Mouse (Mus musculus) CH12.LX (cell line): ENCODE measurements around the gene Fosl1. TPM values are rescaled to one million over a fixed set of nuclear protein-coding genes. Genes with fewer than 3 reads are reported as not detected.

Experiments
- DNase-seq: peaks from one replicate; pipeline ENCODE4 v3.0.0-alpha.2; 2013; ENCODE audit errors: extremely low read depth
- H3K27ac ChIP-seq: 2 replicates; pipeline ENCODE4 v1.5.1; 2012; ENCODE audit warnings: low read depth, mild to moderate bottlenecking, control low read depth, moderate library complexity; ENCODE audit not compliant: insufficient read depth
- H3K27me3 ChIP-seq: replicated peaks from 2 replicates; pipeline ENCODE3; 2012; ENCODE audit warnings: inconsistent platforms
- H3K36me3 ChIP-seq, 2 experiments: replicated peaks in 1 of 2; 2 replicates each; pipeline versions ENCODE3 to v1.6.1; 2012; ENCODE audit warnings: inconsistent platforms in 1 of 2, low read length in 1 of 2, mild to moderate bottlenecking in 1 of 2, mixed read lengths in 1 of 2, moderate library complexity in 1 of 2; ENCODE audit not compliant: control insufficient read depth in 1 of 2, insufficient read depth in 1 of 2
- H3K4me1 ChIP-seq, 2 experiments: 2 replicates each; pipeline ENCODE4 v1.6.1; 2012; ENCODE audit warnings: inconsistent platforms in 1 of 2, moderate library complexity in 1 of 2; ENCODE audit not compliant: insufficient read depth in 2 of 2, control insufficient read depth in 1 of 2
- H3K4me2 ChIP-seq: 2 replicates; pipeline ENCODE4 v1.6.1; 2012; ENCODE audit warnings: low read depth, mild to moderate bottlenecking, control low read depth; ENCODE audit not compliant: poor library complexity, insufficient read depth, severe bottlenecking
- H3K4me3 ChIP-seq, 3 experiments: fragments of 150-350 bp in 1 of 3; sonication (generic) in 1 of 3; replicated peaks in 1 of 3; 2 replicates each; pipeline versions ENCODE3 to v1.5.1; 2011 to 2012; ENCODE audit warnings: low read depth in 2 of 3, low read length in 2 of 3, mild to moderate bottlenecking in 2 of 3, moderate library complexity in 2 of 3, control low read depth in 1 of 3, improper control_type of control experiment in 1 of 3, inconsistent platforms in 1 of 3, mixed read lengths in 1 of 3; ENCODE audit not compliant: poor library complexity in 1 of 3
- H3K79me2 ChIP-seq: replicated peaks from 2 replicates; pipeline ENCODE4 v1.6.1; 2012; ENCODE audit warnings: mild to moderate bottlenecking, moderate library complexity; ENCODE audit not compliant: control insufficient read depth, poor library complexity, insufficient read depth, severe bottlenecking; ENCODE audit errors: extremely low read depth
- H3K9ac ChIP-seq: 2 replicates; pipeline ENCODE4 v1.6.1; 2012; ENCODE audit warnings: low read depth, mild to moderate bottlenecking, control low read depth, moderate library complexity; ENCODE audit not compliant: insufficient read depth
- H3K9me3 ChIP-seq: replicated peaks from 2 replicates; pipeline ENCODE3; 2012; ENCODE audit warnings: low read length, inconsistent platforms, mixed read lengths
- BHLHE40 ChIP-seq: IDR thresholded peaks from 2 replicates; pipeline ENCODE4 v1.6.1; 2011; ENCODE audit warnings: mild to moderate bottlenecking, low read depth, low read length, improper control_type of control experiment
- CHD1 ChIP-seq: IDR thresholded peaks from 2 replicates; pipeline ENCODE4 v1.6.1; 2012; ENCODE audit warnings: low read depth, low read length, improper control_type of control experiment, inconsistent platforms
- CHD2 ChIP-seq: IDR thresholded peaks from 2 replicates; pipeline ENCODE4 v1.6.1; 2011; ENCODE audit warnings: low read length, improper control_type of control experiment
- CTCF ChIP-seq, 2 experiments: IDR thresholded peaks in 1 of 2; conservative IDR thresholded peaks in 1 of 2; 2 replicates each; pipeline ENCODE4 v1.5.1; 2011 to 2012; ENCODE audit warnings: low read depth in 2 of 2, low read length in 2 of 2, improper control_type of control experiment in 1 of 2, inconsistent platforms in 1 of 2, mild to moderate bottlenecking in 1 of 2, moderate library complexity in 1 of 2
- ELF1 ChIP-seq: IDR thresholded peaks from 2 replicates; pipeline ENCODE4 v1.6.1; 2014; ENCODE audit warnings: low read depth, mild to moderate bottlenecking, inconsistent platforms, low read length, improper control_type of control experiment
- EP300 ChIP-seq: IDR thresholded peaks from 2 replicates; pipeline ENCODE4 v1.6.1; 2011; ENCODE audit warnings: low read length, improper control_type of control experiment
- ETS1 ChIP-seq: conservative IDR thresholded peaks from 2 replicates; pipeline ENCODE4 v1.6.1; 2012; ENCODE audit warnings: low read depth, mild to moderate bottlenecking, inconsistent platforms, low read length, improper control_type of control experiment, moderate library complexity
- HCFC1 ChIP-seq: IDR thresholded peaks from 2 replicates; pipeline ENCODE4 v1.6.1; 2012; ENCODE audit warnings: low read depth, mild to moderate bottlenecking, inconsistent platforms, low read length, improper control_type of control experiment
- IRF4 ChIP-seq: IDR thresholded peaks from 2 replicates; pipeline ENCODE4 v1.6.1; 2014; ENCODE audit warnings: low read depth, mild to moderate bottlenecking, inconsistent platforms, low read length, improper control_type of control experiment
- JUN ChIP-seq: IDR thresholded peaks from 2 replicates; pipeline ENCODE4 v1.6.1; 2011; ENCODE audit warnings: low read depth, mild to moderate bottlenecking, low read length, improper control_type of control experiment, moderate library complexity; ENCODE audit not compliant: insufficient read depth
- JUND ChIP-seq: conservative IDR thresholded peaks from 2 replicates; pipeline ENCODE4 v1.6.1; 2011; ENCODE audit warnings: low read depth, low read length, improper control_type of control experiment
- MAX ChIP-seq: IDR thresholded peaks from 2 replicates; pipeline ENCODE4 v1.6.1; 2011; ENCODE audit warnings: low read length, improper control_type of control experiment
- MAZ ChIP-seq: IDR thresholded peaks from 2 replicates; pipeline ENCODE4 v1.6.1; 2012; ENCODE audit warnings: low read depth, mild to moderate bottlenecking, inconsistent platforms, low read length, improper control_type of control experiment, moderate library complexity
- MEF2A ChIP-seq: IDR thresholded peaks from 2 replicates; pipeline ENCODE4 v1.6.1; 2014; ENCODE audit warnings: low read depth, mild to moderate bottlenecking, inconsistent platforms, low read length, improper control_type of control experiment, borderline replicate concordance
- MXI1 ChIP-seq: IDR thresholded peaks from 2 replicates; pipeline ENCODE4 v1.6.1; 2011; ENCODE audit warnings: mild to moderate bottlenecking, low read depth, low read length, improper control_type of control experiment
- MYC ChIP-seq: IDR thresholded peaks from 2 replicates; pipeline ENCODE4 v1.6.1; 2011; ENCODE audit warnings: low read depth, mild to moderate bottlenecking, improper control_type of control experiment, low read length
- POLR2A ChIP-seq: IDR thresholded peaks from 2 replicates; pipeline ENCODE4 v1.6.1; 2011; ENCODE audit warnings: low read depth, mild to moderate bottlenecking, improper control_type of control experiment, low read length
- POLR2AphosphoS2 ChIP-seq: IDR thresholded peaks from 2 replicates; pipeline ENCODE4 v1.6.1; 2011; ENCODE audit warnings: low read depth, low read length, improper control_type of control experiment
- RCOR1 ChIP-seq: conservative IDR thresholded peaks from 2 replicates; pipeline ENCODE4 v1.6.1; 2012; ENCODE audit warnings: low read depth, mild to moderate bottlenecking, inconsistent platforms, low read length, improper control_type of control experiment
- SIN3A ChIP-seq: IDR thresholded peaks from 2 replicates; pipeline ENCODE4 v1.6.1; 2012; ENCODE audit warnings: low read length, improper control_type of control experiment, inconsistent platforms
- SMC3 ChIP-seq: IDR thresholded peaks from 2 replicates; pipeline ENCODE4 v1.6.1; 2011; ENCODE audit warnings: low read depth, low read length, improper control_type of control experiment
- TCF12 ChIP-seq: IDR thresholded peaks from 2 replicates; pipeline ENCODE4 v1.6.1; 2014; ENCODE audit warnings: low read depth, mild to moderate bottlenecking, inconsistent platforms, low read length, improper control_type of control experiment
- UBTF ChIP-seq: IDR thresholded peaks from 2 replicates; pipeline ENCODE4 v1.6.1; 2012; ENCODE audit warnings: low read depth, mild to moderate bottlenecking, inconsistent platforms, low read length, improper control_type of control experiment, moderate library complexity
- USF1 ChIP-seq: IDR thresholded peaks from 2 replicates; pipeline ENCODE4 v1.6.1; 2014; ENCODE audit warnings: low read depth, mild to moderate bottlenecking, inconsistent platforms, low read length, improper control_type of control experiment
- USF2 ChIP-seq: conservative IDR thresholded peaks from 2 replicates; pipeline ENCODE4 v1.6.1; 2011; ENCODE audit warnings: low read depth, low read length, improper control_type of control experiment
- ZC3H11A ChIP-seq: IDR thresholded peaks from 2 replicates; pipeline ENCODE4 v1.6.1; 2012; ENCODE audit warnings: low read depth, mild to moderate bottlenecking, inconsistent platforms, low read length, improper control_type of control experiment
- ZKSCAN1 ChIP-seq: IDR thresholded peaks from 2 replicates; pipeline ENCODE4 v1.6.1; 2012; ENCODE audit warnings: low read depth, inconsistent platforms, low read length, improper control_type of control experiment, borderline replicate concordance
- ZNF384 ChIP-seq: IDR thresholded peaks from 2 replicates; pipeline ENCODE4 v1.6.1; 2012; ENCODE audit warnings: low read depth, low read length, improper control_type of control experiment, inconsistent platforms
- dilution Hi-C: fragments of 300-500 bp; cut with MboI; formaldehyde crosslinking; loops from 2 replicates; pipeline ENCODE4 v1.14.3; 2020; ENCODE audit warnings: low sequenced_read_pairs; ENCODE audit not compliant: extremely low pct_unique_long_range_greater_than_20kb, extremely low pct_ligation_motif_present
- in situ Hi-C: fragments of 300-500 bp; cut with MboI; formaldehyde crosslinking; loops from 3 replicates; pipeline ENCODE4 v1.14.3; 2019; ENCODE audit warnings: low sequenced_read_pairs, low pct_ligation_motif_present, low pct_unique_long_range_greater_than_20kb, mixed read lengths
- polyA plus RNA-seq: library from polyadenylated mRNA; unstranded; fragments of >175 nt; gene quantifications from 2 replicates; pipeline ENCODE4 v1.2.1, GENCODE M21; 2012; ENCODE audit warnings: low read depth; ENCODE audit not compliant: insufficient read length
- total RNA-seq, 2 experiments: library from RNA; depleted of rRNA; stranded (reverse); fragments of 300-350 nt in 1 of 2; fragments of >200 nt in 1 of 2; gene quantifications; 2 replicates each; pipeline ENCODE4 v1.2.3; 2012 to 2014

The Fosl1 gene
- total and polyA plus RNA-seq, 3 experiments: not detected

DNA sequence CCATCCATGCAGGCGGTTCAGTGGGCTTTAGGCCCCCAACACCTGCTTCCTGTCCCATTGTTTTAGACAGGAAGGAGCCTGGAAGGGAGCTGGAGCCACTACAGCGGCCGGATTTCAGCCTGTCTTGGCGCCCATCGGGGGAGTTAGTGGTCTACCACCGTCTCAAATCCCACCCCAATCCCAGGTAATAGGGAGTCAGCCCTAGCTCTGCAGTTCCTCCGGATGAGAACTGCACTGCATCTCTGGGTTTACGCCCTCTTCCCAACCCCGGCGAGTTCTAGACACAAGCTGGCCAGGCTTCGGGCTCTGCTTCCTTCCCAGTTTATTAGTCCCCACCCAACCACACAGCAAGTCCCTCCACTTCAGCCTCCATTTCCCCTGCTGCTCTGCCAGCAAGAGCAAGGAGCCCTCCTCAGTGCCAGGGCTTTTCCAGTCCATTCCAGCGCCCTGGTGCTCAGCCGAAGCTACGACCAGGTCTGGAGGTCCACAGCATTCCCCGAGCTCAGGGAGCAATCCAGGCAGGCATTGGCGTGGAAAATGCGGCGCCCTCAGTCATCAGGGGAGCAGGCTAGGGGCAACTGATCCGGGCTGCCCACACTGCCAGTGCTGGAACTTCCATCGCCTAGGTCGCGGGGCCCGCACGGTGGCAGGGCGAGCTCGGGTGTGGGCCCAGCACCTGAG, 9.0 kb downstream of the Fosl1 start:
- Histone ChIP-seq H3K4me1 (peaks cover 8 to 29% of the 10 kb centered on the region in 2 experiments; a peak in 3 of 4 replicates), H3K4me3 (peak overlapping the region; percentile 56 to 91 (median 77)), H3K9me3 (no peaks in the 10 kb centered on the region), H3K9ac (peak overlapping the region; percentile 85), H3K27me3 (peaks cover 7% of the 10 kb centered on the region), H3K27ac (no peak overlapping the region), H3K79me2 (peaks cover 12% of the 10 kb centered on the region)
- DNase-seq: no peak
- TF ChIP-seq POLR2AphosphoS2 (no peak), SIN3A (no peak), MYC (no peak), ETS1 (no peak), MAX (no peak), EP300 (no peak), HCFC1 (no peak), CHD2 (no peak), RCOR1 (no peak), MAZ (no peak), BHLHE40 (no peak), UBTF (no peak), JUND (no peak)
- TF ChIP-seq, all 38 proteins: peak for 0
- Histone ChIP-seq H3K4me2 (peak overlapping the region; percentile 86), H3K36me3 (peaks cover 0 to 20% of the 10 kb centered on the region in 2 experiments)
- dilution Hi-C loops: no loop called here
- in situ Hi-C loops: loop anchor here (5.0 kb wide), 1 partner anchor 36 kb away; the partner anchor contains the start of gene Cfl1

DNA sequence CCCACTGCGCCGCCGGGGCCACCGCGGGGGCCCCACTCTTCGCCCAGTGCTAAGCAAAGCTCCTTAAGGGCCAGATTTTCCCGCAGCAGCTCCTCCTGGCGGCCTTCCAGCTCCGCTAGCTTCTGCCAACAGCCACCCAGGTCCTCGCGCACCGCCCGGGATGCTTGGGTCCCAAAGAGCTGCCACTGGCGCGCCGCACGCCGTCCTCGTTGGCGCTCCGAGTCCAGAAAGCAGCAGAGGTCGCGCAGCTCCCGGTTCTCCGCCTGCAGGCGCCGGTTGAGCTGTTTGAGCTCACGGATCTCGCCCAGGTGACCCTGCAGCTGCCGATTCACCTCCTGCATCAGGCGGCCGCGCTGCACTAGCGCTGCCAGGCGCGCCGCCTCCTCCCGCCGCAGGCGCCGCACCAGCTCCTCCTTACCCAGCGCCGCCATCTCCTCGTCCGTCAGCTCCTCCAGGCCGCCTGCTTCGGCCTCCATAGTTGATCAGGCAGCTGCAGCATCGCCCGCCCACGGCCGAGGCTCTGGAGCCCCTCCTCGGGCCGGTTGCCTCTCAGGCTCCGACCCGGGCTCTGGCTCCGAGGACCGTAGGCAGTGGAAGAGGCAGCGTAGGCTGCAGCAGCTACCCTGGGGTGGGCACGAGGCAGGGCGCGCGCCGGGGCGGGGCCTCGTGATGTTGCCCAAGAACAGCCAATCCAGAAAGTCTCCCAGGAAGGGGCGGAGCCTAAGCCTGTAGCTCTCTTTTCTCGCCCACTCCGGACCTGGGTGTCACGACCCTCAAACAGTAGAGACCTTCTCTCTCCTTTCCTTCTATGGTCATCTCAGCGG, 9.8 kb downstream of the Fosl1 start:
- Histone ChIP-seq H3K27me3 (peaks cover 7% of the 10 kb centered on the region), H3K79me2 (peaks cover 12% of the 10 kb centered on the region), H3K9ac (peak overlapping the region; percentile 85), H3K4me2 (peak overlapping the region; percentile 96), H3K9me3 (no peaks in the 10 kb centered on the region), H3K36me3 (peaks cover 2 to 26% of the 10 kb centered on the region in 2 experiments), H3K4me3 (peak overlapping the region; percentile 56 to 91 (median 77)), H3K27ac (peak overlapping the region; percentile 52), H3K4me1 (peaks cover 9 to 35% of the 10 kb centered on the region in 2 experiments; a peak in 3 of 4 replicates)
- peak; percentile 92 for DNase-seq
- dilution Hi-C loops (no loop called here), in situ Hi-C loops (loop anchor here (5.0 kb wide), 1 partner anchor 35 kb away; the partner anchor contains the start of gene Cfl1)
- no peak for TF ChIP-seq IRF4
- TF ChIP-seq USF1: no peak; the same call in 1 of the 2 replicates
- TF ChIP-seq RCOR1: no peak
- no peak for TF ChIP-seq CHD1
- TF ChIP-seq ZC3H11A: no peak
- TF ChIP-seq SIN3A: no peak
- no peak; the same call in 1 of the 2 replicates for TF ChIP-seq HCFC1
- TF ChIP-seq MYC: peak; percentile 28; the same call in 1 of the 2 replicates
- TF ChIP-seq MXI1: peak; percentile 66; the same call in 1 of the 2 replicates
- no peak for TF ChIP-seq JUND
- TF ChIP-seq EP300: no peak
- TF ChIP-seq USF2: no peak
- no peak for TF ChIP-seq ELF1
- no peak for TF ChIP-seq ZKSCAN1
- TF ChIP-seq ETS1: no peak
- TF ChIP-seq MEF2A: no peak
- TF ChIP-seq JUN: no peak
- TF ChIP-seq POLR2A: peak; percentile 96
- peak in 1 of 2 experiments; percentile 35; a peak in 2 of 4 replicates for TF ChIP-seq CTCF (conservative IDR thresholded peaks at IDR 0.05 in 1 of 2, IDR thresholded peaks at IDR 0.05 in 1 of 2; ENCODE audit: low read depth in 2 of 2, low read length in 2 of 2)
- no peak for TF ChIP-seq ZNF384
- no peak for TF ChIP-seq SMC3
- peak; percentile 76; the same call in 1 of the 2 replicates for TF ChIP-seq POLR2AphosphoS2
- peak; percentile 36; the same call in 1 of the 2 replicates for TF ChIP-seq TCF12
- TF ChIP-seq BHLHE40: no peak; the same call in 1 of the 2 replicates
